Mouse (Mus musculus) heart, postnatal 0 days (tissue): ENCODE results near the gene Parva. TPM values are rescaled to one million over a fixed set of nuclear protein-coding genes. Genes with fewer than 3 reads are reported as not detected.
A peak's percentile ranks its signal among the peaks of the same experiment; 100 is the strongest.

Source experiments
- ATAC-seq: fragments of 200-750 bp; cut with Nextera tagmentation; 2 replicates; pipeline ENCODE4 v1.8.0; 2017; ENCODE audit warnings: low read depth, moderate number of reproducible peaks, moderate library complexity; ENCODE audit not compliant: insufficient read depth
- DNase-seq: peaks from one replicate; pipeline ENCODE4 v3.0.0-alpha.2; 2016; ENCODE audit warnings: low spot score
- H3K27ac ChIP-seq: fragments of 300-500 bp; sonication (generic); 2 replicates; pipeline ENCODE4 v1.5.1; 2014; ENCODE audit warnings: low read depth, mild to moderate bottlenecking
- H3K27me3 ChIP-seq: fragments of 300-500 bp; sonication (generic); 2 replicates; pipeline ENCODE4 v1.6.1; 2014; ENCODE audit warnings: low read length, mixed read lengths; ENCODE audit not compliant: control insufficient read depth, insufficient read depth
- H3K36me3 ChIP-seq: fragments of 300-500 bp; sonication (generic); replicated peaks from 2 replicates; pipeline ENCODE4 v1.6.1; 2014; ENCODE audit warnings: low read length, mixed read lengths; ENCODE audit not compliant: control insufficient read depth, insufficient read depth
- H3K4me1 ChIP-seq: fragments of 300-500 bp; sonication (generic); 2 replicates; pipeline ENCODE4 v1.6.1; 2014; ENCODE audit warnings: antibody characterized with exemption; ENCODE audit not compliant: control insufficient read depth, insufficient read depth
- H3K4me2 ChIP-seq: fragments of 300-500 bp; sonication (generic); 2 replicates; pipeline ENCODE4 v1.6.1; 2014; ENCODE audit warnings: low read depth, mild to moderate bottlenecking, low read length, moderate library complexity
- H3K4me3 ChIP-seq: fragments of 300-500 bp; sonication (generic); 2 replicates; pipeline ENCODE4 v1.5.1; 2014; ENCODE audit warnings: low read depth, low read length
- H3K9ac ChIP-seq: fragments of 300-500 bp; sonication (generic); replicated peaks from 2 replicates; pipeline ENCODE4 v1.6.1; 2014; ENCODE audit warnings: low read depth, low read length, mixed read lengths
- H3K9me3 ChIP-seq: fragments of 300-500 bp; sonication (generic); replicated peaks from 2 replicates; pipeline ENCODE4 v1.6.1; 2016; ENCODE audit warnings: low read length; ENCODE audit not compliant: control insufficient read depth
- CTCF ChIP-seq: IDR thresholded peaks from 2 replicates; pipeline ENCODE4 v1.5.1; 2016; ENCODE audit warnings: antibody characterized with exemption, control low read depth, low read depth
- EP300 ChIP-seq: IDR thresholded peaks from 2 replicates; pipeline ENCODE4 v1.6.1; 2016; ENCODE audit warnings: antibody characterized with exemption, low read depth
- WGBS: fragments of 180-500 bp; shearing (Covaris S2); extraction: QIAGEN DNeasy Blood & Tissue Kit; methylation state at CpG from one replicate; pipeline ENCODE4 v1.1.7; 2014; 5-methylcytosine and 5-hydroxymethylcytosine counted together
- polyA plus RNA-seq: library from polyadenylated mRNA; unstranded; fragments of >200 nt; fragmentation: Nextera tagmentation; extraction: Ambion mirVana; gene quantifications from 2 replicates; pipeline ENCODE4 v1.2.1, GENCODE M21; 2015
- total RNA-seq: library from RNA; depleted of rRNA; stranded (reverse); fragments of >200 nt; gene quantifications from 2 replicates; pipeline ENCODE4 v1.2.3, GENCODE M21; 2014; ENCODE audit warnings: low replicate concordance

The Parva gene
- total and polyA plus RNA-seq, 2 experiments from 2014 or later, result 39.7 to 53.0 TPM

GRCm38 (mm10) chr7:112499453-112500133, 72.3 kb downstream of the Parva start:
- H3K27ac ChIP-seq, result peak overlapping the region; percentile 46
- TF ChIP-seq CTCF, result no peak
- no peak overlapping the region for H3K4me3 ChIP-seq
- no peak for ATAC-seq
- H3K36me3 ChIP-seq, result no peaks in the 10 kb centered on the region
- DNase-seq, result no peak
- H3K9ac ChIP-seq, result no peak overlapping the region
- no peaks in the 10 kb centered on the region for H3K27me3 ChIP-seq
- no peaks in the 10 kb centered on the region for H3K9me3 ChIP-seq
- WGBS, result 38% methylated on average over 10 of the region's 10 CpGs
- peaks cover 26% of the 10 kb centered on the region for H3K4me1 ChIP-seq
- no peak overlapping the region for H3K4me2 ChIP-seq

- no peak for ATAC-seq
- no peaks in the 10 kb centered on the region for H3K36me3 ChIP-seq
- DNase-seq, result no peak
- 47% methylated on average over 7 of the region's 7 CpGs for WGBS
- no peak overlapping the region for H3K9ac ChIP-seq
- no peak overlapping the region for H3K27ac ChIP-seq
- peaks cover 26% of the 10 kb centered on the region for H3K4me1 ChIP-seq
- no peaks in the 10 kb centered on the region for H3K9me3 ChIP-seq
- no peaks in the 10 kb centered on the region for H3K27me3 ChIP-seq
- no peak overlapping the region for H3K4me2 ChIP-seq
- TF ChIP-seq EP300, result no peak
- no peak for TF ChIP-seq CTCF
- no peak overlapping the region for H3K4me3 ChIP-seq
These were observed 72.8 kb downstream of the Parva start for GRCm38 (mm10) chr7:112500134-112500490.

- 41% methylated on average over 17 of the region's 18 CpGs for WGBS
- Histone ChIP-seq H3K9ac (no peak overlapping the region), H3K4me2 (peak overlapping the region; percentile 14), H3K4me3 (no peak overlapping the region), H3K27me3 (no peaks in the 10 kb centered on the region), H3K9me3 (no peaks in the 10 kb centered on the region), H3K27ac (peak overlapping the region; percentile 50; the same call in 1 of the 2 replicates), H3K36me3 (no peaks in the 10 kb centered on the region), H3K4me1 (peaks cover 27% of the 10 kb centered on the region)
- no peak for ATAC-seq
- no peak for DNase-seq
- TF ChIP-seq EP300 (no peak), CTCF (no peak)
These were observed 74.9 kb downstream of the Parva start for GRCm38 (mm10) chr7:112502050-112502809.

GRCm38 (mm10) chr7:112502845-112503244, 75.5 kb downstream of the Parva start:
- ATAC-seq, result no peak
- WGBS, result 54% methylated on average over 5 of the region's 5 CpGs
- H3K27me3 ChIP-seq, result no peaks in the 10 kb centered on the region
- TF ChIP-seq CTCF, result no peak
- no peak for TF ChIP-seq EP300
- no peak overlapping the region for H3K4me2 ChIP-seq
- H3K9me3 ChIP-seq, result no peaks in the 10 kb centered on the region
- H3K9ac ChIP-seq, result no peak overlapping the region
- H3K36me3 ChIP-seq, result no peaks in the 10 kb centered on the region
- peaks cover 30% of the 10 kb centered on the region for H3K4me1 ChIP-seq
- peak overlapping the region; percentile 50; the same call in 1 of the 2 replicates for H3K27ac ChIP-seq
- H3K4me3 ChIP-seq, result no peak overlapping the region
- DNase-seq, result no peak

- H3K4me3 ChIP-seq, result no peak overlapping the region
- no peak for ATAC-seq
- TF ChIP-seq CTCF (no peak), EP300 (no peak)
- H3K4me1 ChIP-seq, result peaks cover 30% of the 10 kb centered on the region
- H3K9ac ChIP-seq, result no peak overlapping the region
- H3K27ac ChIP-seq, result peak overlapping the region; percentile 50; the same call in 1 of the 2 replicates
- H3K4me2 ChIP-seq, result no peak overlapping the region
- DNase-seq, result no peak
- H3K36me3 ChIP-seq, result no peaks in the 10 kb centered on the region
- H3K27me3 ChIP-seq, result no peaks in the 10 kb centered on the region
- H3K9me3 ChIP-seq, result no peaks in the 10 kb centered on the region
- WGBS, result 81% methylated on average over 6 of the region's 6 CpGs
These were observed 76.1 kb downstream of the Parva start for GRCm38 (mm10) chr7:112503448-112503847.
